Mouse (Mus musculus) frontal cortex, postnatal 10 days (tissue): ENCODE data around the gene Foxg1.

Source experiments
- DNase-seq, 2 experiments: peaks; one replicate each; pipeline ENCODE4 v3.0.0; 2022; ENCODE audit warnings: low spot score in 2 of 2, mixed read lengths in 1 of 2

The Foxg1 gene

DNA sequence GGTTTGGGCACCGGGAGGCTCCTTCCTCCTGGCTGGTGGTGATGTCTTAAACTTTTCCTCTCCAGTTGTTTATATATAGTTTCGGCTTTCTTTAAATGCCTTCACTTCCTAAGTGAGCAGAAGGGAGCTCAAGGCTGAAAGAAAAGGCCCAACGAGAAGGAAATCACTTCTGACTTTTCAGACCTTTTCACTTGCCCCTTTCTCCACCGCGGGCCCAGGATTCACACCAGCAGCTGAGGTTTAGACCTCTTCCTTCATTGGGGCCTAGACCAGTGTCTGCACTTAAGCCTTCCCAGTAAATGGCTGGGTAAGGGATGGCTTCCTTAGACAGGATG is 19.3 kb downstream of the Foxg1 start:
- DNase-seq = no peak

DNA sequence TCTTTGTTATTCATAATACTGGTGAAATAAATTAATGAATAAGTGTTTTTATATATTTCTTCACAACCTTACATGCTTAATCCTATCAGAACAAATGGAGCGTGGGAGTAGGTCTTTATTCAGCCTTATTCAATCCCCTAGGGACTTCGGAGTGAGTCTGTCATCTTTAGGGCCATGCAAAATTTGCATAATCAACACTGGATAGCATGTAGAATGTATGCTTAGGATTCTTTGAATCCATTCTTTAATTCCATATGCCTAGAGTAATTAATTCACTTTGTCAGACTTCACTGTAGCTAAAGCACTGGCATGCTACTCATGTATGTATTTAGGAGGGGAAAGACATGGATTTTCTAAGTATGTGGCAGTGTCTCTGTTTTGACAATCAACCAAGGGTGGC is 27.4 kb downstream of the Foxg1 start:
- DNase-seq = no peak

DNA sequence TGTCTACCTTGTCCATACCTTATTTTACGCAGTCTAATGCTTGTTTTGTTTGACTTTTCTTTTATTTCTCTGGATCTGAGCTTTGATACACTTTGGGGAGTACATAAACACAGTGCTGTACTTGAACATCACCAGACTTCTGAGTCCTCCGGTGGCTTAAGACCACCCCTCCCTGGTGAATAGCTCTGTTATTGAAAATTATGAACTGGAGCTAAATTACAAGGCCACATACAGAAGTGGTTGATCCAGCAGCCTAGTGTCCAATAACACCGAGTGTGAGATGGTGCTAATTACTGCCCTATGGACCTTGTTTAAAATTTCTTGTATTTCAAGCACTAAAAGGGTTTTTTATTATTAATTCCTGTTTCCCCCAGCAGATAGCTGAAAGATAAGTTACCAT is 35.5 kb downstream of the Foxg1 start:
- no peak for DNase-seq
